Mouse (Mus musculus) limb, embryonic 14.5 days (tissue): ENCODE results near the gene Vps52. TPM values are rescaled to one million over a fixed set of nuclear protein-coding genes. Genes with fewer than 3 reads are reported as not detected.

Source experiments
- ATAC-seq: fragments of 200-750 bp; cut with Nextera tagmentation; 2 replicates; pipeline ENCODE4 v1.8.0; 2017; ENCODE audit warnings: low read depth, moderate number of reproducible peaks, moderate TSS enrichment; ENCODE audit not compliant: low FRiP score
- DNase-seq: peaks from one replicate; pipeline ENCODE4 v3.0.0-alpha.2; 2015; ENCODE audit warnings: low spot score
- H3K27ac ChIP-seq: fragments of 300-500 bp; sonication (generic); replicated peaks from 2 replicates; pipeline ENCODE4 v1.5.1; 2014; ENCODE audit warnings: low read depth, mild to moderate bottlenecking, low read length, moderate library complexity, mixed read lengths
- H3K27me3 ChIP-seq: fragments of 300-500 bp; sonication (generic); 2 replicates; pipeline ENCODE4 v1.6.1; 2014; ENCODE audit warnings: low read length, mixed read lengths; ENCODE audit not compliant: control insufficient read depth, insufficient read depth
- H3K36me3 ChIP-seq: fragments of 300-500 bp; sonication (generic); 2 replicates; pipeline ENCODE4 v1.6.1; 2014; ENCODE audit warnings: mild to moderate bottlenecking, low read length, moderate library complexity, mixed read lengths; ENCODE audit not compliant: control insufficient read depth, insufficient read depth
- H3K4me1 ChIP-seq: fragments of 300-500 bp; sonication (generic); 2 replicates; pipeline ENCODE4 v1.6.1; 2014; ENCODE audit warnings: antibody characterized with exemption, low read length, mixed read lengths; ENCODE audit not compliant: control insufficient read depth, insufficient read depth
- H3K4me2 ChIP-seq: fragments of 300-500 bp; sonication (generic); replicated peaks from 2 replicates; pipeline ENCODE4 v1.6.1; 2014; ENCODE audit warnings: low read depth, mild to moderate bottlenecking, low read length, moderate library complexity; ENCODE audit not compliant: severe bottlenecking
- H3K4me3 ChIP-seq: fragments of 300-500 bp; sonication (generic); replicated peaks from 2 replicates; pipeline ENCODE4 v1.5.1; 2014; ENCODE audit warnings: low read length
- H3K9ac ChIP-seq: fragments of 300-500 bp; sonication (generic); 2 replicates; pipeline ENCODE4 v1.6.1; 2014; ENCODE audit warnings: mild to moderate bottlenecking, low read depth, low read length, moderate library complexity; ENCODE audit not compliant: severe bottlenecking
- H3K9me3 ChIP-seq: fragments of 300-500 bp; sonication (generic); 2 replicates; pipeline ENCODE4 v1.6.1; 2016; ENCODE audit warnings: low read length; ENCODE audit not compliant: control insufficient read depth
- POLR2A ChIP-seq: fragments of 200-500 bp; IDR thresholded peaks from 2 replicates; pipeline ENCODE4 v1.8.0; 2012; ENCODE audit warnings: inconsistent platforms, mild to moderate bottlenecking, moderate library complexity, borderline replicate concordance; ENCODE audit not compliant: insufficient read depth, insufficient read length; ENCODE audit errors: extremely low read depth
- WGBS: fragments of 180-500 bp; shearing (Covaris S2); extraction: QIAGEN DNeasy Blood & Tissue Kit; methylation state at CpG from one replicate; pipeline ENCODE4 v1.1.7; 2014; 5-methylcytosine and 5-hydroxymethylcytosine counted together
- polyA plus RNA-seq, 2 experiments: library from polyadenylated mRNA; depleted of rRNA in 1 of 2; stranded (reverse) in 1 of 2; unstranded in 1 of 2; fragments of >200 nt; fragmentation: Nextera tagmentation in 1 of 2; extraction: Ambion mirVana in 1 of 2; gene quantifications; 2 replicates each; pipeline versions ENCODE4 v1.2.1 to v1.2.3; 2012 to 2014

Gene Vps52
- polyA plus RNA-seq, 2 experiments: 38.6 to 48.8 TPM

DNA sequence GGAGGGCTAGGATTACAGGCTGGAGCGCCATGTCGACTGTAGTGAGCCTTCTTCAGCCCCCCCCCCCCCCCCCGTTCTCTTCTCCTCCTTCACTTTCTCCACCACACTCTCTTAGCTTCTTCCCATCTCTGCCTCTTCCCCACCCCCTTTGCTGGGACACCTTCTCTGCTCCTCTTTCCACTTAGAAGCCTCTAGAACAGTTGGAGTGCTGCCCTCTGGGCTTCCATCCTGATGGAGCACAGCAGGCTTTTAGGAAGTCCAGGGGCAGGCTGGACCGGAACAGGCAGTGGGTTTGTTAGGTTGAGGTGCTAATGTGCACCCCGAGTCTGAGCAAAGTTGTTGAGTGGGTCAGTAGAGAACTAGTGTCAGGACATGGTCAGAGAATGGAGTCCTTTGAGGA, 54.5 kb downstream of the Vps52 start:
- no peak overlapping the region for H3K27ac ChIP-seq
- H3K27me3 ChIP-seq: no peaks in the 10 kb centered on the region
- H3K4me3 ChIP-seq: no peak overlapping the region
- no peaks in the 10 kb centered on the region for H3K4me1 ChIP-seq
- no peaks in the 10 kb centered on the region for H3K9me3 ChIP-seq
- ATAC-seq (no peak), DNase-seq (no peak)
- no peak for TF ChIP-seq POLR2A
- H3K9ac ChIP-seq: no peak overlapping the region
- no peaks in the 10 kb centered on the region for H3K36me3 ChIP-seq
- H3K4me2 ChIP-seq: no peak overlapping the region
- WGBS: 89% methylated on average over 3 of the region's 5 CpGs

- H3K27me3 ChIP-seq: no peaks in the 10 kb centered on the region
- no peaks in the 10 kb centered on the region for H3K36me3 ChIP-seq
- H3K4me2 ChIP-seq: no peak overlapping the region
- ATAC-seq (no peak), DNase-seq (no peak)
- WGBS: 94% methylated on average over 8 of the region's 8 CpGs
- no peak for TF ChIP-seq POLR2A
- H3K4me1 ChIP-seq: no peaks in the 10 kb centered on the region
- no peak overlapping the region for H3K27ac ChIP-seq
- no peak overlapping the region for H3K4me3 ChIP-seq
- no peak overlapping the region for H3K9ac ChIP-seq
- no peaks in the 10 kb centered on the region for H3K9me3 ChIP-seq
These were observed 57.8 kb downstream of the Vps52 start for GRCm38 (mm10) chr17:34013436-34013835.

Other genes starting within 250 kb of the Vps52 start
Only the 30 nearest of the 33 such genes appear.
- 312 and 394 TPM in 2 replicates for gene Rab11b, start 195.3 kb upstream of the Vps52 start, polyA plus RNA-seq (2012; rRNA removed)
- gene Rab11b, start 195.3 kb upstream of the Vps52 start, polyA plus RNA-seq (2014; fragmentation: Nextera tagmentation; extraction: Ambion mirVana): 192 and 221 TPM in 2 replicates
- 29.7 and 32.6 TPM in 2 replicates for gene Angptl4, start 174.0 kb upstream of the Vps52 start, polyA plus RNA-seq (2012; rRNA removed)
- 44.2 and 61.1 TPM in 2 replicates for gene Angptl4, start 174.0 kb upstream of the Vps52 start, polyA plus RNA-seq (2014; fragmentation: Nextera tagmentation; extraction: Ambion mirVana)
- gene Kank3, start 145.3 kb upstream of the Vps52 start, polyA plus RNA-seq (2012; rRNA removed): 45.3 and 52.3 TPM in 2 replicates
- 31.1 and 32.1 TPM in 2 replicates for gene Kank3, start 145.3 kb upstream of the Vps52 start, polyA plus RNA-seq (2014; fragmentation: Nextera tagmentation; extraction: Ambion mirVana)
- gene Rps28, start 131.2 kb upstream of the Vps52 start, polyA plus RNA-seq (2012; rRNA removed): 1,470 and 1,488 TPM in 2 replicates
- 1,253 and 1,319 TPM in 2 replicates for gene Rps28, start 131.2 kb upstream of the Vps52 start, polyA plus RNA-seq (2014; fragmentation: Nextera tagmentation; extraction: Ambion mirVana)
- gene Ndufa7, start 131.2 kb upstream of the Vps52 start, polyA plus RNA-seq (2012; rRNA removed): 302 and 363 TPM in 2 replicates
- gene Ndufa7, start 131.2 kb upstream of the Vps52 start, polyA plus RNA-seq (2014; fragmentation: Nextera tagmentation; extraction: Ambion mirVana): 505 and 530 TPM in 2 replicates
- 42.9 and 45.9 TPM in 2 replicates for gene Cd320, start 112.7 kb upstream of the Vps52 start, polyA plus RNA-seq (2012; rRNA removed)
- gene Cd320, start 112.7 kb upstream of the Vps52 start, polyA plus RNA-seq (2014; fragmentation: Nextera tagmentation; extraction: Ambion mirVana): 57.9 and 59.4 TPM in 2 replicates
- not detected in 2 replicates for gene Gm7029, start 82.0 kb upstream of the Vps52 start, polyA plus RNA-seq (2012; rRNA removed)
- not detected in 2 replicates for gene Gm7029, start 82.0 kb upstream of the Vps52 start, polyA plus RNA-seq (2014; fragmentation: Nextera tagmentation; extraction: Ambion mirVana)
- 58.8 and 60.6 TPM in 2 replicates for gene Kifc1, start 65.2 kb upstream of the Vps52 start, polyA plus RNA-seq (2012; rRNA removed)
- gene Kifc1, start 65.2 kb upstream of the Vps52 start, polyA plus RNA-seq (2014; fragmentation: Nextera tagmentation; extraction: Ambion mirVana): 6.2 and 6.7 TPM in 2 replicates
- 0.34 and 0.49 TPM in 2 replicates for gene Platr17, start 50.7 kb upstream of the Vps52 start, polyA plus RNA-seq (2012; rRNA removed)
- gene Platr17, start 50.7 kb upstream of the Vps52 start, polyA plus RNA-seq (2014; fragmentation: Nextera tagmentation; extraction: Ambion mirVana): 0.32 and 0.40 TPM in 2 replicates
- gene Daxx, start 46.4 kb upstream of the Vps52 start, polyA plus RNA-seq (2012; rRNA removed): 46.1 and 53.6 TPM in 2 replicates
- 40.5 and 44.1 TPM in 2 replicates for gene Daxx, start 46.4 kb upstream of the Vps52 start, polyA plus RNA-seq (2014; fragmentation: Nextera tagmentation; extraction: Ambion mirVana)
- gene Tapbp, start 39.9 kb upstream of the Vps52 start, polyA plus RNA-seq (2012; rRNA removed): 18.7 and 23.8 TPM in 2 replicates
- gene Tapbp, start 39.9 kb upstream of the Vps52 start, polyA plus RNA-seq (2014; fragmentation: Nextera tagmentation; extraction: Ambion mirVana): 28.9 and 30.5 TPM in 2 replicates
- gene Zbtb22, start 39.9 kb upstream of the Vps52 start, polyA plus RNA-seq (2012; rRNA removed): 27.9 and 34.0 TPM in 2 replicates
- gene Zbtb22, start 39.9 kb upstream of the Vps52 start, polyA plus RNA-seq (2014; fragmentation: Nextera tagmentation; extraction: Ambion mirVana): 10.1 and 10.8 TPM in 2 replicates
- gene Rgl2, start 26.3 kb upstream of the Vps52 start, polyA plus RNA-seq (2012; rRNA removed): 193 and 265 TPM in 2 replicates
- gene Rgl2, start 26.3 kb upstream of the Vps52 start, polyA plus RNA-seq (2014; fragmentation: Nextera tagmentation; extraction: Ambion mirVana): 48.7 and 51.8 TPM in 2 replicates
- 53.6 and 104 TPM in 2 replicates for gene Pfdn6, start 15.5 kb upstream of the Vps52 start, polyA plus RNA-seq (2012; rRNA removed)
- 135 and 142 TPM in 2 replicates for gene Pfdn6, start 15.5 kb upstream of the Vps52 start, polyA plus RNA-seq (2014; fragmentation: Nextera tagmentation; extraction: Ambion mirVana)
- 30.5 and 30.9 TPM in 2 replicates for gene Wdr46, start 15.2 kb upstream of the Vps52 start, polyA plus RNA-seq (2012; rRNA removed)
- 21.6 and 25.0 TPM in 2 replicates for gene Wdr46, start 15.2 kb upstream of the Vps52 start, polyA plus RNA-seq (2014; fragmentation: Nextera tagmentation; extraction: Ambion mirVana)
- gene B3galt4, start 4.3 kb upstream of the Vps52 start, polyA plus RNA-seq (2012; rRNA removed): 7.7 and 9.3 TPM in 2 replicates
- 4.0 and 6.6 TPM in 2 replicates for gene B3galt4, start 4.3 kb upstream of the Vps52 start, polyA plus RNA-seq (2014; fragmentation: Nextera tagmentation; extraction: Ambion mirVana)
- 1,284 and 1,402 TPM in 2 replicates for gene Rps18, start 189 bp downstream of the Vps52 start, polyA plus RNA-seq (2012; rRNA removed)
- 2,129 and 2,245 TPM in 2 replicates for gene Rps18, start 189 bp downstream of the Vps52 start, polyA plus RNA-seq (2014; fragmentation: Nextera tagmentation; extraction: Ambion mirVana)
- 27.0 and 31.5 TPM in 2 replicates for gene H2-K1, start 44.5 kb downstream of the Vps52 start, polyA plus RNA-seq (2012; rRNA removed)
- gene H2-K1, start 44.5 kb downstream of the Vps52 start, polyA plus RNA-seq (2014; fragmentation: Nextera tagmentation; extraction: Ambion mirVana): 17.7 and 25.5 TPM in 2 replicates
- gene Ring1, start 68.9 kb downstream of the Vps52 start, polyA plus RNA-seq (2012; rRNA removed): 54.0 and 81.7 TPM in 2 replicates
- 7.0 and 8.4 TPM in 2 replicates for gene Ring1, start 68.9 kb downstream of the Vps52 start, polyA plus RNA-seq (2014; fragmentation: Nextera tagmentation; extraction: Ambion mirVana)
- 104 and 109 TPM in 2 replicates for gene H2-Ke6, start 72.2 kb downstream of the Vps52 start, polyA plus RNA-seq (2012; rRNA removed)
- 46.4 and 48.1 TPM in 2 replicates for gene H2-Ke6, start 72.2 kb downstream of the Vps52 start, polyA plus RNA-seq (2014; fragmentation: Nextera tagmentation; extraction: Ambion mirVana)
- gene Slc39a7, start 75.9 kb downstream of the Vps52 start, polyA plus RNA-seq (2012; rRNA removed): 197 and 283 TPM in 2 replicates
- 132 and 133 TPM in 2 replicates for gene Slc39a7, start 75.9 kb downstream of the Vps52 start, polyA plus RNA-seq (2014; fragmentation: Nextera tagmentation; extraction: Ambion mirVana)
- 83.2 and 98.9 TPM in 2 replicates for gene Rxrb, start 76.0 kb downstream of the Vps52 start, polyA plus RNA-seq (2012; rRNA removed)
- 29.2 and 33.6 TPM in 2 replicates for gene Rxrb, start 76.0 kb downstream of the Vps52 start, polyA plus RNA-seq (2014; fragmentation: Nextera tagmentation; extraction: Ambion mirVana)
- 201 and 242 TPM in 2 replicates for gene Col11a2, start 83.6 kb downstream of the Vps52 start, polyA plus RNA-seq (2012; rRNA removed)
- 71.6 and 72.1 TPM in 2 replicates for gene Col11a2, start 83.6 kb downstream of the Vps52 start, polyA plus RNA-seq (2014; fragmentation: Nextera tagmentation; extraction: Ambion mirVana)
- 1.0 and 1.7 TPM in 2 replicates for gene H2-Oa, start 136.5 kb downstream of the Vps52 start, polyA plus RNA-seq (2012; rRNA removed)
- 0.70 and 0.85 TPM in 2 replicates for gene H2-Oa, start 136.5 kb downstream of the Vps52 start, polyA plus RNA-seq (2014; fragmentation: Nextera tagmentation; extraction: Ambion mirVana)
- gene H2-DMa, start 163.7 kb downstream of the Vps52 start, polyA plus RNA-seq (2012; rRNA removed): 13.1 and 20.2 TPM in 2 replicates
- 16.8 and 19.0 TPM in 2 replicates for gene H2-DMa, start 163.7 kb downstream of the Vps52 start, polyA plus RNA-seq (2014; fragmentation: Nextera tagmentation; extraction: Ambion mirVana)
- 197 and 217 TPM in 2 replicates for gene Brd2, start 166.8 kb downstream of the Vps52 start, polyA plus RNA-seq (2012; rRNA removed)
- 121 and 141 TPM in 2 replicates for gene Brd2, start 166.8 kb downstream of the Vps52 start, polyA plus RNA-seq (2014; fragmentation: Nextera tagmentation; extraction: Ambion mirVana)
- gene H2-DMb2, start 187.5 kb downstream of the Vps52 start, polyA plus RNA-seq (2012; rRNA removed): 0.31 and 0.54 TPM in 2 replicates
- 0.23 and 0.36 TPM in 2 replicates for gene H2-DMb2, start 187.5 kb downstream of the Vps52 start, polyA plus RNA-seq (2014; fragmentation: Nextera tagmentation; extraction: Ambion mirVana)
- 4.2 and 6.9 TPM in 2 replicates for gene H2-DMb1, start 197.3 kb downstream of the Vps52 start, polyA plus RNA-seq (2012; rRNA removed)
- gene H2-DMb1, start 197.3 kb downstream of the Vps52 start, polyA plus RNA-seq (2014; fragmentation: Nextera tagmentation; extraction: Ambion mirVana): 2.4 and 2.7 TPM in 2 replicates
- 11.0 and 12.1 TPM in 2 replicates for gene Tap1, start 231.7 kb downstream of the Vps52 start, polyA plus RNA-seq (2012; rRNA removed)
- 11.2 and 14.2 TPM in 2 replicates for gene Tap1, start 231.7 kb downstream of the Vps52 start, polyA plus RNA-seq (2014; fragmentation: Nextera tagmentation; extraction: Ambion mirVana)
- gene Psmb9, start 232.0 kb downstream of the Vps52 start, polyA plus RNA-seq (2012; rRNA removed): 2.2 and 3.7 TPM in 2 replicates
- gene Psmb9, start 232.0 kb downstream of the Vps52 start, polyA plus RNA-seq (2014; fragmentation: Nextera tagmentation; extraction: Ambion mirVana): 3.4 and 3.9 TPM in 2 replicates